Mouse (Mus musculus): ENCODE measurements at regions not wholly inside any gene's neighbourhood (a gene's known extent, or its start where the extent isn't known, plus 50 kb on each side); places are given as distances from the start of the nearest gene placed in this dataset.

DNA sequence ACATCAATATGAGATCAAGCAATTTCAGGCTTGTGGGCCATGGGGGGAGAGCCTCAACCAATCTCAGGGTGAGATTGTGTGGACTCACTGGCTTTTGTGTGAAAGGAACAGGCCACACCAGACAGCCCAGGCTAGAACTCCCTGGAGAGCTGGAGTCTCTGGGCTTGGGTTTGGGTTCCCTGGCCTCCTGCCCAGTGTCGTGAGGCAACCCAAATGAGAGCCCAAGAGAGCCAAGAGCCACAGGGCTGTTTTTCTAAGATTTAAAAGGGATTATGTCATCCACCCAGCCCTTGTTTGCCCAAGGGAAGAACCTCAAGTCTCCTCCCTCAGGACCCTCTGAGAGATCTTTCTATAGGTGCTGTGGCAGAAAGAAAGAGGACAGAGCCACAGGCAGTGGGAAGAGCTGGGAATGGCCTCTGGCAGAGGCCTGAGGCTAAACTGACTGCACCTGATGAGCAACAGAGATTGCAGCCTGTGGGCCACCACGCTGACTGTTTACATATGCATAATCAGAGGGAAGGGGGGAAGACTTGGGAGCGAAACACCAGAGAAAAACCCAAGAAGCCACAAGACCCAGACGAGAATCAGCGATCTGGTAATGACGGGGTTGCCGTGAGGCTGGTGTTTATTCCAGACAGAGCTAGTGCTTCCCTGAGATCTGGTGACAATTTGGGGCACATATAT lies 92.1 kb downstream of the Bcl2l11 start:
- no peak for DNase-seq (ENCODE audit: low spot score in 2 of 2)

DNA sequence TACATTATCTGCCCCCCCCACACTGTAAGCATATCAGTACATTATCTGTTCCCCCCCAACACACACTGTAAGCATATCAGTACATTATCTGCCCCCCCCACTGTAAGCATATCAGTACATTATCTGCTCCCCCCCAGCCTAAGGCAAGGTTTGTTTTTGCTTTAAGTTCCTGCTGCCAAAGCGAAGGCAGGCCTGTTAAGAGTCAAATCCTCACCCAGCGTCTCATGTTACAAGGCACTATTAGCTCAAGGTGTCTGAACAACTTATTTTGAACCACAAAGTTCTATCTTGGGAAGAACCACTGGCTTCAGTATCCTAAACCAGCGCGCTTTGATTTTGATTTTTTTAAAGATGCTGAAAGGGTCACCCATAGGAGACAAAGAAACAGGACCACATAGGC lies 93.1 kb downstream of the Bcl2l11 start:
- no peak for DNase-seq (ENCODE audit: low spot score in 2 of 2)

DNA sequence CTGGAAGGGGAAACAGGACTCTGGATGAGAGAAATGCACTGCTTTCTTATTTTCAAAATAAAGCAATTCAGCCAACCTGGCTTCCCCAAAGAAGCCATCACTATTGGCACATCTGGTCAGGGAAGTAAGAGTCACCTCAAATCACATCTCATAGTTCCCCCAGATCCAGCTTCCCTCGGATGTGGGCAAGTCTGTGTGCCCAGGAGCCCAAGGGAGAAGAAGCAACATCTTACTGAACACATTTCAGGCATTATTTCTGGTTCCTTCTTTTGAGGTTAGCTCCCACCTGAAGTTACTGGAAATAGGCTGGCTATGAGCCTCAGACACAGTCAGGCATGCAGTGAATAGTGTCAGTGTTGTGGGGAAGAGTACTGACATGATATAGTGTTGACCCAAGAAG lies 95.2 kb downstream of the Bcl2l11 start:
- no peak for DNase-seq (ENCODE audit: low spot score in 2 of 2)

DNA sequence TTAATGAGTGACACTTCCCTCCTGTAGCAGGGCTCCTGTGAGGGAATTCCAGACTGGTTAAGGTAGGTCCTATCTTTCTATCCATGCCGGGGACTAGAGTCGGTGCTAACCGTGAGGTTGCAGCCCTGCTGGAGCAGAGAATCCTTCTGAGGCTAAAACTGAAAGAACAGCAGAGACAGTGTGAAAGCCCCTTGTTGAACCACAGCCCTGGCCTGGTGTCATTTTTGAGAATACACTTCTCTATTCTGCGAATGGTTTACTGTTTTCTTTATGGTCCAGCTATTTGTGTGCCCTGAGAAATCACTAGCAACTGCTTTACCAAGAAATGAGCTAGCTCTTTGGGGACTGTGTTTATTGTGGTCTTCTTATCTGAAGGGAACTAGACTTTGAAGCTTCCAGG lies 95.8 kb downstream of the Bcl2l11 start:
- no peak for DNase-seq (ENCODE audit: low spot score in 2 of 2)

DNA sequence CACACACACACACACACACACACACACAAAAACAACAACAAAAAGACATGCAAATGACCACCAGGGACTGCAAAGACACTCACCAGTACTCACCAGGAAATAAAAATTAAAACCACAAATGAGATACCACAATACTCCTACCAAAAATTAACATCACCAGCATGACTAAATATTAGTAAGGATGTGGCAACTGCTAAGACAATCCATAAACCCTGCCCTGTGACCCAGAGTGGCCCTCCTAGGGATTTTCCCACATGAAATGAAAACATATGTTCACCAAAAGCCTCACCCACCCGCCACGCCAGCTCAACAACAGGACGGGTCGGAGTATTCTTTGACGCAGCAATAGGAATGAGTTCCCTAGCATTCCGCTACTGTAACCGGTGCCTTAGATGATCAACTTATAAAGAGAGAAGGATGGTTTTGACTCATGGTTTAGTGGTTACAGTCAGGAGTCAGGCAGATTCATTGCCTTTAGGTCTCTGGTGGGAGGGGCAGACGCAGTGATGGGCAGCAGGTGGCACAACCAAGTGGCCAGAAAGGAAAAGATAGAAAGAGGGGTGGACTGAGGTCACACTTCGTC lies 100.7 kb downstream of the Bcl2l11 start:
- no peak for DNase-seq (ENCODE audit: low spot score in 2 of 2)

- no peak for DNase-seq (ENCODE audit: low spot score in 2 of 2)
These were observed 103.9 kb downstream of the Bcl2l11 start for GRCm38 (mm10) chr2:128229730-128230129.

- no peak for DNase-seq (ENCODE audit: low spot score in 2 of 2)
These were observed 105.1 kb downstream of the Bcl2l11 start for GRCm38 (mm10) chr2:128230921-128231320.

DNA sequence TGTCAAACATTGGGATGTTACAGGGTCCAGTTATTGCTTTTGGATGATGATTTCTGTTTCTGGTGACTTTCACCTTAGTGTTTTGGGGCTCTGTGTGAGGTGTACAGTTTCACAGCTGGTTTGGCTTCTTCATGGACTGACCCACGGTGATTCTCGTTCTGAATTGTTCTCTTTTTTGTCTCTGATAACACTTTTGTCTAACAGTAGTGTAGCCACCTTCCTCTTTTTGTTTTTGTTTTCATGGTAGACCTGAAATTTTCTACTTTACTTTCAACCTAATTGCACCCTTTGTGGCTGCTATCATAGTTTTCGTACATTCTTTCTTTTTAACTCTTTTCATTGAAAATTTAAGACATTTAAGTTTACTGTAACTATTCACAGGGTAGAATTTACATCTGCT lies 105.5 kb downstream of the Bcl2l11 start:
- DNase-seq (ENCODE audit: low spot score in 2 of 2), result no peak

DNA sequence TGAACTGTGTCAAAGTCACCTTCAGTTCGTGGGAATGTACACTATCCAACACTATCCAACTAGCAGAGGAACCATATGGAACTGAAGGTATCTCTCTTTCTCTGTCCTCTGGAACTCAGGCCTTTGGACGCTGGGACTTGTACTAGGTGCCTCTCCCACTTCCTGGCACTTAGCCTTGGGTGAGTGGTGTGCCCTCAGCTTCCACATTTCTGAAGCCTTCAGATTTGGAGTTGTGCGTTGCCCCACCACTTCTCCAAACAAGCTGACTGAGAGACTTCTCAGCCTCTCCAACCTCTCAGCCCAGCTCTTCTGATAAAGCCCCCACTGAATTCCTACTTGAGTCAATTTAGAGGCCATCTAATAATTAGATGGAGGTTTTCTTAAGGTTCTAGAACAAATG lies 106.2 kb downstream of the Bcl2l11 start:
- no peak for DNase-seq (ENCODE audit: low spot score in 2 of 2)

- DNase-seq (ENCODE audit: low spot score in 2 of 2), result no peak
These were observed 109.3 kb downstream of the Bcl2l11 start for GRCm38 (mm10) chr2:128235127-128235526.

- no peak for DNase-seq (ENCODE audit: low spot score in 2 of 2)
These were observed 113.6 kb downstream of the Bcl2l11 start for GRCm38 (mm10) chr2:128239451-128239850.

GRCm38 (mm10) chr2:128240054-128240453 lies 114.2 kb downstream of the Bcl2l11 start:
- DNase-seq (ENCODE audit: low spot score in 2 of 2), result no peak

GRCm38 (mm10) chr2:128240536-128241279 lies 114.9 kb downstream of the Bcl2l11 start:
- DNase-seq (ENCODE audit: low spot score in 2 of 2), result no peak

DNA sequence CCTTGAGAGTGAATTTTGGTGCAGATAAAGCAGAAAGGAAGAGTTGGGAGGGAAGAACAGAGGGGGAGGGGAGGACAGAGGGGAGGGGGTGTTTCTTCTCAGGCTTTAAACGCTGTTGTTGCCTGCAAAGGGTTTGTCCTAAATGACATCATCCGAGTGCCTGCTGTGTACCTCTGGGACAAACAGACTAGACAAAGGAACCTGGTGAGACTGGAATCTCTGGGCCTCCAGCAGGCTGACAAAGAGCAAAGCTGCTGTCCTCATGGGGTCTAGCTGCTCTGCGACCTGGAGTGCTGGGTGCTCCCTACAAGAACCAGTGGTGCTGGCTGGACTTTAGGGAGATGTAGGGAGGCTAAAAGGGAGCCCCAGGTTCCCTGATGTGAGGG lies 115.4 kb downstream of the Bcl2l11 start:
- DNase-seq (ENCODE audit: low spot score in 2 of 2), result no peak

DNA sequence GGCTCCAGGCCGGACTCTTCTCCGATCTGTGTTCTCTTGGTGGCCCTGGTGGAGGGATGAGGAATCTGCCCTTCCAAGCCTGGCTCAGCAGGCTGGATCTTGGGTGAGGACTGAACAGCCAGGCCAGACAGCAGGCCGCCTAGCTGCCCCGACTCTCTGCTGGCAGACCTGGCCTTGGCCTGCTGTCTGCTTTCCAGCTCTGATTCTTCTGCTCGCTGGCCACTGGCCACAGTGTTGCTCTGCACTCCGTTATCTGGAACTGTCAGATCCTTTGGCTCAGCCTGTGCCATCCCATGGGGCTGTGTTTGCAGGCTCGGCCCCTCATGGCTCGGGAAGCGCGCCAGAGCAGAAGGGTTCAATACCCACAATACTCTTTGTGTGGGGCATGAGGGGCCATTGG lies 119.7 kb downstream of the Bcl2l11 start:
- DNase-seq (ENCODE audit: low spot score in 2 of 2), result peak; percentile 2 to 12

DNA sequence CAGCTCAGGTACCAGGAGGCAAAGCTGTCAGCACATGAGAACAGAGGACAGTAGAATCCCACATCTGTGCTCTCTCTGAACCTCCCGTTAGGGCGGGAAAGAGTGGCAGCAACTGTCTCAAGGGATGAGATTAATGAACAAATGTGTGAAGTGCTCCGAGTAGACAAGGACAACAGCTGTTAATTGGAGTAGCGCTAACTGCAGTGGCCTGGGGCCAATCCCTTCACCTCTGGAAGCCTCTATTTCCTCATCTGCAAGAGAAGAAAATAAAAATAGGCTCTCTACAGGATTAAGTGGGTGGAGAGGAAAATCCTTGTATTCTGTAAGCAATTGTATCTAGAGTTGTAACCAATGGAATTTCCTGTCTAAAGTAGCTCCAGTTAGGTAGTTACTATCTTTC lies 122.1 kb downstream of the Bcl2l11 start:
- DNase-seq (ENCODE audit: low spot score in 2 of 2), result no peak

GRCm38 (mm10) chr2:128249188-128249587 lies 123.3 kb downstream of the Bcl2l11 start:
- no peak for DNase-seq (ENCODE audit: low spot score in 2 of 2)

GRCm38 (mm10) chr2:128249607-128250006 lies 123.8 kb downstream of the Bcl2l11 start:
- DNase-seq (ENCODE audit: low spot score in 2 of 2), result no peak

- DNase-seq (ENCODE audit: low spot score in 2 of 2), result no peak
These were observed 125.0 kb downstream of the Bcl2l11 start for GRCm38 (mm10) chr2:128250841-128251240.

DNA sequence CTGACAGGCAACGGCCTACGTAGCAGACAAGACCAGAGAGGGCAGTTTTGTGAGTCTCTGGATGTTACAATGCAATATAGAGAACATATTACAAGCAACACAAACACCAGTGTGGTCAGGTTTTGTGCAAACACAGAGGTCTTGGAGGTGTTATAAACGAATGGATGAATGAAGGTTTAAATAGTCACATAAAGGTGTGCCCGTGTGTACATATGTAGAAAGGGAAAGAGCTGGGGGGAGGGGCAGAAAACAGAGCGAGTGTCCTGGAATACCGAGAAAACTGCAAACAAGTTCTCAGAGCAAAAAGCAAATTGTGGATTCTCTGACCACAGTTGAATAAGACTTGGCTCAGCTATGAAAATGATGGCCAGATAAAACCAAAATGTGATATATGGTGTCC lies 130.8 kb downstream of the Bcl2l11 start:
- DNase-seq (ENCODE audit: low spot score in 2 of 2), result no peak

GRCm38 (mm10) chr2:128257262-128257661 lies 131.4 kb downstream of the Bcl2l11 start:
- no peak for DNase-seq (ENCODE audit: low spot score in 2 of 2)

DNA sequence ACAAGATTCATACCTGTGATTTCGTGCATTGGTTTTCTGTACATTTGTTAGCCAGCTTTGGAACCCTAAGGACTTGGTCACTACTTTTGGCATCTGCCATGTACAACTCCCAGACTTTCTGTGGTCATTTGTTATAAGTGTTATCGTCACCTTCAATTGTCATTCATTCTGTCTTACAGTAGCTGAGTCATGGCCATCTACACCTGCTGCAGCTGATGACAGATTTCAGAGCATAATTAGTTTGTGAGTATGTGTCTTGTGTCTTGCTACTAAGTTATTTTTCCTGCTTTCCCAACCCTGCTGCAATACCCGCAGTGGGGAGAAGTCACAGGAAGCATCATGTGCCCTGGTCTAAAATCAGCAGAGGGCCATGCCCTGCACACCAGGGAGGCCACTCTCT lies 138.0 kb downstream of the Bcl2l11 start:
- DNase-seq (ENCODE audit: low spot score in 2 of 2), result no peak
